Mouse (Mus musculus) heart, adult 2 months (tissue): ENCODE measurements around the gene Pomgnt2.

Source experiments
- CTCF ChIP-seq: fragments of 200-600 bp; IDR thresholded peaks from 2 replicates; pipeline ENCODE4 v1.8.1; 2022; ENCODE audit warnings: antibody characterized with exemption, mild to moderate bottlenecking, moderate library complexity
- POLR2A ChIP-seq: fragments of 200-500 bp; IDR thresholded peaks from 2 replicates; pipeline ENCODE4 v1.6.1; 2011; ENCODE audit warnings: mild to moderate bottlenecking, low read depth, low read length, control low read depth; ENCODE audit not compliant: insufficient read depth

DNA sequence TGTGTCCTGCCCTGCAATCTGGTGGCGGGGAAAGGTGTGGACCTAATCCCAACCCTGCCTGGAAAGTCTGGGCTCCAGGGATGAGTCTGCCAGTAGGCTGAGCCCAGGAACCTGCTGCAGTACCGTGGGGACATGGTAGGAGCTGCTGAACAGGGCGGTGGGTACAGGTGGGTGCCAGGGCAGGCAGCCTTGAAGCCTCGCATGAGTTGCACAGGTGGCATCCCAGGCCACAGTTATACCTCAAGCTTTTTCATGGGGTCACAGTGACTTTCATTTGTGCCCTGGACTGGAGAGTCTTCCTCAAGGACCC, 45.8 kb downstream of the Pomgnt2 start:
- TF ChIP-seq POLR2A: no peak
- TF ChIP-seq CTCF: no peak
